Mouse (Mus musculus): Measurements from ENCODE around the gene Rere.

Gene Rere

GRCm38 (mm10) chr4:150608670-150609069 lies 327.2 kb downstream of the Rere start:
- DNase-seq (ENCODE audit: low spot score), result no peak

DNA sequence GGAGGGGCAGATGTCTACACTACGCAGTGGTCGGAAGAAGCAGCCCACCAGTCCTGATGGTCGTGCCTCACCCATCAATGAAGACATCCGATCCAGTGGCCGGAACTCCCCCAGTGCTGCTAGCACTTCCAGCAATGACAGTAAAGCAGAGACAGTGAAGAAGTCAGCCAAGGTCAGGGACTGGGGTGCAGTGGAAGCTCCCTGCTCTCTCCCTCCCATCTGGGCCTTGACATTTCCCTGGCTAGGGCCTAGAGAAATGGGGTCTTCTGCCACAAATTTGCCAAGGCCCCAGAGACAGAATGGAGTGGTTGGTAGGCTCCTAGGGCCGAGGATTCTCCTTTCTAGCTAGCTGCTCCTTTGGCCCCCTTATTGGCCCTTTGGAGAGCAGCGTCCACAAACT lies 332.3 kb downstream of the Rere start:
- no peak for DNase-seq (ENCODE audit: low spot score)

DNA sequence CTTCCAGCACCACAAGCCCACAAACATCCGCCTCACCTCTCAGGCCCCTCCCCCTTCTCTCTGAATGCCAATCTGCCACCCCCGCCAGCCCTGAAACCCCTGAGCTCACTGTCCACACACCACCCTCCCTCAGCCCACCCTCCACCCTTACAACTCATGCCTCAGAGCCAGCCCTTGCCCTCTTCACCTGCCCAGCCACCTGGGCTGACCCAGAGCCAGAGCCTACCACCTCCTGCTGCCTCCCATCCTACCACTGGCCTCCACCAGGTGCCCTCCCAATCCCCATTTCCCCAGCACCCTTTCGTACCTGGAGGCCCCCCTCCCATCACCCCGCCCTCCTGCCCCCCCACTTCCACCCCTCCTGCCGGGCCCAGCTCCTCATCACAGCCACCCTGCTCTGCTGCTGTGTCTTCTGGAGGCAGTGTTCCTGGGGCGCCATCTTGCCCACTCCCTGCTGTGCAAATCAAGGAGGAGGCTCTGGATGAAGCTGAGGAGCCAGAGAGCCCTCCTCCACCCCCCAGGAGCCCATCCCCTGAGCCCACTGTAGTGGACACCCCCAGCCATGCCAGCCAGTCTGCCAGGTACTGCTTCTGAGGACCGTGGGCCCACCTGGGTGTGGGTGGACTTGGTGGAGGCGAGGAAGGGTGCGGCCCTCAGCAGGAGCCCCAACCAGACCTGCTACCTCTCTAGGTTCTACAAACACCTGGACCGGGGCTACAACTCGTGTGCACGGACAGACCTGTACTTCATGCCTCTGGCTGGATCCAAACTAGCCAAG lies 334.0 kb downstream of the Rere start:
- no peak for DNase-seq (ENCODE audit: low spot score)

DNA sequence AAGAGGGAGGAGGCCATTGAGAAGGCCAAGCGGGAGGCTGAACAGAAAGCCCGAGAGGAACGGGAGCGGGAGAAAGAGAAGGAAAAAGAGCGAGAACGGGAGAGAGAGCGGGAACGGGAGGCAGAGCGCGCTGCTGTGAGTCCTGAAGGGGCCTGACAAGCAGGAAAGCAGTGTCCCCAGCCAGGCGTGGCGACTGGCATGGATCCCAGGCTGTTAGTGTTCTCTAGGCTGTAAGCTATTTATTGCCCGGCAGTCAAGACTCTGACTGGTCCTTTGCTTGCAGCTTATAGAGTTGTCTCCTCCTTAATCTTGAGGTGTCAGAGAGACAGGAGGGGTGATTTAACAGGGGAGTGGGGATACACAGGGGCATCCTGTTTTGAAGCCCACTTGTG lies 334.6 kb downstream of the Rere start:
- no peak for DNase-seq (ENCODE audit: low spot score)

DNA sequence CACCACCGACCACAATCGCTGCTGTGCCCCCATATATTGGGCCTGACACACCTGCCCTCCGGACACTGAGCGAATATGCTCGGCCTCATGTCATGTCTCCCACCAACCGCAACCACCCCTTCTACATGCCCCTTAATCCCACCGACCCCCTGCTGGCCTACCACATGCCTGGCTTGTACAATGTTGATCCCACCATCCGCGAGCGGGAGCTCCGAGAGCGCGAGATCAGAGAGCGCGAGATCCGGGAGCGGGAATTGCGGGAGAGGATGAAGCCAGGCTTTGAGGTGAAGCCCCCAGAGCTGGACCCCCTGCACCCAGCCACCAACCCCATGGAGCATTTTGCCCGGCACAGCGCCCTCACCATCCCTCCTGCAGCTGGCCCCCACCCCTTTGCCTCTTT lies 335.4 kb downstream of the Rere start:
- DNase-seq (ENCODE audit: low spot score), result no peak

DNA sequence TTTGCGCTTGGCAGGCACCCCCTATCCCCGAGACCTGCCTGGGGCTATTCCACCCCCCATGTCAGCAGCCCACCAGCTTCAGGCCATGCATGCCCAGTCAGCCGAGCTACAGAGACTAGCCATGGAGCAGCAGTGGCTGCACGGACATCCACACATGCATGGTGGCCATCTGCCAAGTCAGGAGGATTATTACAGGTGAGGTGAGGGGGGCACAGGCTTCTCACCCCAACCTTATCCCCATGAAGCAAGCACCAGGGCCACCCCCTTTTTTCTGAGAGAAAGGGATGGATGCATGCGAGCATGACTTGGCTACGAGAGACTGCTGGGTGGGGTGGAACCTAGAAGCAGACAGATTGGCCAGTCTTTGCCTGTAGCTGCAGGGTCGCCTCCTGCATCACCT lies 337.6 kb downstream of the Rere start:
- DNase-seq (ENCODE audit: low spot score), result no peak

DNA sequence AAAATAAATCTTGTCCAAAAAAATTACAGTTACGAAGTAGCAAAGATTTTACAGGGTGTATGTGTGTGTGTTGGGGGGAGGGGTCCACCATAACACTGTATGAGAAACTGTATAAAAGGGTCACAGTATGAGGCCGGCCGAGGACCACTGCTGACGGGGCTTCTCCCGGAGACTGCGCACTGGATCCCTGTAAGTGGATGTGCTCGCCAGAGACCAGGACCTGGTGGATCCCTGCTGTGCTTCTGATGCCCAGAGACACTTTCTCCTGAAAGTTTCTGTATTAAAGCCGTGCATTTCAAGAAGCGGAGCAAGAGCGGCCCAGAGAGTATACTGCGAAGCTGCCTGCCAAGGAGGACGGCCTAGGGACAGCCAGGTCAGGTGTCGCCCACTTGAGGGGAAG lies 341.2 kb downstream of the Rere start:
- DNase-seq (ENCODE audit: low spot score), result no peak

- no peak for DNase-seq (ENCODE audit: low spot score)
Observed at GRCm38 (mm10) chr4:150624214-150624823, 342.9 kb downstream of the Rere start.

GRCm38 (mm10) chr4:150624933-150625332 lies 343.5 kb downstream of the Rere start:
- no peak for DNase-seq (ENCODE audit: low spot score)

- peak; percentile 70 for DNase-seq (ENCODE audit: low spot score)
Observed at GRCm38 (mm10) chr4:150625425-150625824, 344.0 kb downstream of the Rere start.

GRCm38 (mm10) chr4:150625951-150626732 lies 344.7 kb downstream of the Rere start:
- peak; percentile 60 for DNase-seq (ENCODE audit: low spot score)

DNA sequence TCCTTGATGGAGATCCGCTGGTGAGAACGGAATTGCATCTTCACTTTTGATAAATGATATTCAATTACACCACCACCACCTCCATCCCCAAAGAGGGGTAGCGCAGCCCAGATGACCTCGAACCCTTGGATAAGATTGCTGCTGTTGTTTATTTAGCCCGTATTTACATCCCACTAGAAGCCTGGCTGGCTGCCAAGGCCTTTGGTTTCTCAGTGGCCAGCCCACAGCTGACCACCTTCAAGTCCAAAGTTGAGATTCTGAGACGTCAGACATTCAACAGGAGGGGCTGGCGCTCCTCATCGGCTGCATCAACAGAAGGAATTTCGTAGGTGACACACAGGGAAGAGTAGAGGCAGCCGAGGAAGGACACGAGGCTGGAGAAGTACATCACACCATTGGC lies 347.8 kb downstream of the Rere start:
- no peak for DNase-seq (ENCODE audit: low spot score)

DNA sequence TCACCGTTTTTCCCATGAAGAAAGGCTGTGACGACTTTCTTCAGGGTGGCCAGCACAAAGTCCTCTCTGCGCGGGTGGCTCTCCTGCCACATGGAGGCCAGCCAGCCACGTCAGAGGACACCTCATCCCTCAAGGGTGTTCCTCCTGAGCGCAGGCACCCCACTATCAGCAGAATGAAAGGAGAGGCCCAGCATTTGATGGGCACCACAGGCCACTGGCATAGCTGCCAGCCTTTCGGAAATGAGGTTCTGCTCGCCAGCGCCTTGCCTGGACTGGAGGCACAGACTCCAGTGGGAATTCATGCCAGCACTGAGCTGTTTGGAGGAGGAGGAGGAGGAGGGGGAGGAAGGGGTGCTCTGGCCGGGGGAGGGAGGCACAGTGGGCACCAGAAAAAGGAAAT lies 354.1 kb downstream of the Rere start:
- DNase-seq (ENCODE audit: low spot score), result no peak

DNA sequence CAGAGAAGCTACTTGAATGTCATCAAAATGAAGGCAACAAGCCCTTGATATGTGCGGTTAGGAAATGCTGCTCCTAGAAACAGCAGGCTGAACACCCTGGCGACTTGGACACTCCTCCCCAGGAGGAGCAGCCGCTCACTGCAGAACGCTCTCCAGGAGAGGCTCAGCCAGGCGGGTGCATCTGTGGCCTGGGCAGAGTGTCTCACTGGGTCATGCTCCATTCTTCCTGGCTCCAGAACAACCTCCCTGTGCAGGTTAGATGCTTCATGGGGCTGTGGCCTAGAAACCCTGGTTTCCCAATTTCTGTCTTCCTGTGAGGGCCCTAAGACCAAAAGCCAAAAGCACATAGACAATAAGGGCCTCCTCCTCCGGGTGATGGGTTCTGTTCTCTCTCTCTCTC lies 355.2 kb downstream of the Rere start:
- DNase-seq (ENCODE audit: low spot score), result no peak

- no peak for DNase-seq (ENCODE audit: low spot score)
Observed at GRCm38 (mm10) chr4:150644299-150644698, 362.9 kb downstream of the Rere start.

GRCm38 (mm10) chr4:150649327-150649726 lies 367.9 kb downstream of the Rere start:
- DNase-seq (ENCODE audit: low spot score), result no peak

- DNase-seq (ENCODE audit: low spot score), result peak; percentile 38
Observed at GRCm38 (mm10) chr4:150651390-150652277, 370.2 kb downstream of the Rere start, which contains the start of gene Slc45a1. Slc45a1 (minus strand) TSS chr4:150652174.

- DNase-seq (ENCODE audit: low spot score), result no peak
Observed at GRCm38 (mm10) chr4:150653072-150653599, 371.7 kb downstream of the Rere start.

GRCm38 (mm10) chr4:150655989-150656388 lies 374.5 kb downstream of the Rere start:
- peak; percentile 80 for DNase-seq (ENCODE audit: low spot score)

GRCm38 (mm10) chr4:150656504-150656903 lies 375.1 kb downstream of the Rere start:
- DNase-seq (ENCODE audit: low spot score), result no peak

- no peak for DNase-seq (ENCODE audit: low spot score)
Observed at GRCm38 (mm10) chr4:150659926-150660610, 378.6 kb downstream of the Rere start.

Data from layer of hippocampus, adult 11-12 months (tissue).